ENCODE assay signal across 10 mouse cellular contexts in the genomic region with DNA sequence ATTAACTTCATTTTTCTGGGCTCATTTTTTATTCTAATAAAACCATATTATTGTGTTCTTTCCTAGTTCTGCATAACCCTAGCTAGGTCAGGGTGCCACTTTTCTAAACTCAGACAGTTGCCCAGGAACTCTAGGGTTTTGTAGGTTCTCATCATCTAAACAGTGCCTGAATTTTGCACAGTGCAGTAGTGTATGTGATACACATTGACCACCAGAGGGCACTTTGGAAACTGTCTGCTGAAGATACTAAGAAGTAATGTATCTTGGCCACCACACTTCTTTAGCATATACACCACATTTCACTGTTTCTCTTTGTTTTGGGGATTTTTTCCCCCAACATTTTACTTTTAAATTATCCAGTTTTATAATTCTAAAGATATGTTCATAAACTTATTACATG. TPM values are rescaled to one million over a fixed set of nuclear protein-coding genes. Genes with fewer than 3 reads are reported as not detected.
DNase-seq lines count a peak whose midpoint lies in the region; ATAC-seq and TF ChIP-seq lines count a peak whose summit lies in the region.
"Had no signal": no experiment of that assay in that cellular context is flagged by ENCODE, and none has a peak within 500 bp of the region (broad histone marks: within the 10 kb centered on the region; RNA-seq: fewer than 3 reads in every experiment).

No protein-coding gene starts in this region.

- H3K4me3 ChIP-seq in left cerebral cortex, adult 2 months: no peak overlapping the region
- H3K4me3 ChIP-seq in hindbrain, embryonic 12.5 days: no peak overlapping the region
- H3K4me3 ChIP-seq in midbrain, postnatal 0 days (ENCODE audit: low read depth, low read length): no peak overlapping the region
- H3K4me3 ChIP-seq: embryonic facial prominence, embryonic 13.5 days; lung, embryonic 15.5 days had no signal

- intact Hi-C loops in left cerebral cortex, adult 2 months (cut with DNase I): no loop called here

- no peaks in the 10 kb centered on the region for H3K4me1 ChIP-seq in hindbrain, embryonic 12.5 days
- no peaks in the 10 kb centered on the region for H3K4me1 ChIP-seq in midbrain, postnatal 0 days (ENCODE audit: insufficient read depth, low read length)
- H3K4me1 ChIP-seq: embryonic facial prominence, embryonic 13.5 days; lung, embryonic 15.5 days had no signal

- TF ChIP-seq CTCF in left cerebral cortex, adult 2 months (IDR thresholded peaks at IDR 0.05): peak; percentile 76
- TF ChIP-seq CTCF in midbrain, postnatal 0 days (IDR thresholded peaks at IDR 0.05): peak; percentile 86

- H3K9me3 ChIP-seq in hindbrain, embryonic 12.5 days (replicated peaks): no peaks in the 10 kb centered on the region
- H3K9me3 ChIP-seq in midbrain, postnatal 0 days (ENCODE audit: low read length): no peaks in the 10 kb centered on the region
- H3K9me3 ChIP-seq: embryonic facial prominence, embryonic 13.5 days; lung, embryonic 15.5 days had no signal

- H3K4me2 ChIP-seq in hindbrain, embryonic 12.5 days (replicated peaks): no peak overlapping the region
- no peak overlapping the region for H3K4me2 ChIP-seq in midbrain, postnatal 0 days (ENCODE audit: low read depth, low read length, poor library complexity, severe bottlenecking)
- H3K4me2 ChIP-seq: embryonic facial prominence, embryonic 13.5 days; lung, embryonic 15.5 days had no signal

- H3K27ac ChIP-seq in left cerebral cortex, adult 2 months: no peak overlapping the region
- no peak overlapping the region for H3K27ac ChIP-seq in hindbrain, embryonic 12.5 days
- H3K27ac ChIP-seq in midbrain, postnatal 0 days (ENCODE audit: low read depth, low read length): no peak overlapping the region
- H3K27ac ChIP-seq: embryonic facial prominence, embryonic 13.5 days; lung, embryonic 15.5 days had no signal

- peak; percentile 56; the same call in 1 of the 2 replicates for ATAC-seq in hindbrain, embryonic 12.5 days (ENCODE audit: low FRiP score)
- ATAC-seq in midbrain, postnatal 0 days (ENCODE audit: low FRiP score): peak; percentile 73; the same call in 1 of the 2 replicates

- H3K27me3 ChIP-seq in hindbrain, embryonic 12.5 days: no peaks in the 10 kb centered on the region
- H3K27me3 ChIP-seq in midbrain, postnatal 0 days (ENCODE audit: insufficient read depth, low read length): no peaks in the 10 kb centered on the region
- H3K27me3 ChIP-seq: embryonic facial prominence, embryonic 13.5 days; lung, embryonic 15.5 days had no signal

- no peak overlapping the region for H3K9ac ChIP-seq in hindbrain, embryonic 12.5 days
- H3K9ac ChIP-seq in midbrain, postnatal 0 days (replicated peaks; ENCODE audit: low read length, poor library complexity, severe bottlenecking): no peak overlapping the region
- H3K9ac ChIP-seq: embryonic facial prominence, embryonic 13.5 days; lung, embryonic 15.5 days had no signal

- DNase-seq in left cerebral cortex, adult 2 months (ENCODE audit: extremely low spot score in 1 of 2, low spot score in 2 of 2): no peak
- DNase-seq in left cerebral cortex, adult 11 months (ENCODE audit: low spot score): no peak
- peak; percentile 77 for DNase-seq in R1 (ENCODE audit: low read depth, low spot score)
- DNase-seq in midbrain, postnatal 0 days (ENCODE audit: low spot score): peak; percentile 90
- DNase-seq in layer of hippocampus, adult 11-12 months (ENCODE audit: low spot score): no peak
- DNase-seq in heart, adult 8-10 months (ENCODE audit: low spot score): no peak
- no peak for DNase-seq in spleen, postnatal 14 days (ENCODE audit: low spot score in 2 of 2)

- H3K36me3 ChIP-seq in hindbrain, embryonic 12.5 days: peaks cover 18% of the 10 kb centered on the region
- peaks cover 11% of the 10 kb centered on the region; the same call in 1 of the 2 replicates for H3K36me3 ChIP-seq in midbrain, postnatal 0 days (ENCODE audit: insufficient read depth, low read length)

RNA-seq across cellular contexts. Expression of gene 2610301B20Rik, which starts 22.6 kb away (rescaled TPM):
- 10 to 100 TPM; 31.6 to 37.1 TPM for total RNA-seq in left cerebral cortex, adult 2 months (2021)
- polyA plus RNA-seq in hindbrain, embryonic 12.5 days (2016; fragmentation: Nextera tagmentation; extraction: Ambion mirVana): 43.3 and 45.1 TPM in 2 replicates
- total RNA-seq in midbrain, postnatal 0 days (2014; rRNA removed): 28.6 and 32.5 TPM in 2 replicates
- polyA plus RNA-seq in midbrain, postnatal 0 days (2015; fragmentation: Nextera tagmentation; extraction: Ambion mirVana): 36.0 and 37.0 TPM in 2 replicates
- 1 to 10 TPM; 6.1 to 9.5 (median 7.2) TPM for total RNA-seq in heart, adult 8-10 months (2022)

Comparison
In these comparisons a context has a peak if more than half of its experiments do, and no peak if none do; other contexts are left out.
1. DNase-seq: peak in R1 (single experiment) and midbrain, postnatal 0 days (single experiment); none in left cerebral cortex, adult 2 months (0 of 2), left cerebral cortex, adult 11 months (single experiment), layer of hippocampus, adult 11-12 months (single experiment), heart, adult 8-10 months (single experiment) and spleen, postnatal 14 days (0 of 2).